Mouse (Mus musculus) kidney, adult 11 months (tissue): ENCODE measurements around the gene Cdkal1.

Source experiments
- DNase-seq: peaks from one replicate; pipeline ENCODE4 v3.0.0; 2022

The Cdkal1 gene

DNA sequence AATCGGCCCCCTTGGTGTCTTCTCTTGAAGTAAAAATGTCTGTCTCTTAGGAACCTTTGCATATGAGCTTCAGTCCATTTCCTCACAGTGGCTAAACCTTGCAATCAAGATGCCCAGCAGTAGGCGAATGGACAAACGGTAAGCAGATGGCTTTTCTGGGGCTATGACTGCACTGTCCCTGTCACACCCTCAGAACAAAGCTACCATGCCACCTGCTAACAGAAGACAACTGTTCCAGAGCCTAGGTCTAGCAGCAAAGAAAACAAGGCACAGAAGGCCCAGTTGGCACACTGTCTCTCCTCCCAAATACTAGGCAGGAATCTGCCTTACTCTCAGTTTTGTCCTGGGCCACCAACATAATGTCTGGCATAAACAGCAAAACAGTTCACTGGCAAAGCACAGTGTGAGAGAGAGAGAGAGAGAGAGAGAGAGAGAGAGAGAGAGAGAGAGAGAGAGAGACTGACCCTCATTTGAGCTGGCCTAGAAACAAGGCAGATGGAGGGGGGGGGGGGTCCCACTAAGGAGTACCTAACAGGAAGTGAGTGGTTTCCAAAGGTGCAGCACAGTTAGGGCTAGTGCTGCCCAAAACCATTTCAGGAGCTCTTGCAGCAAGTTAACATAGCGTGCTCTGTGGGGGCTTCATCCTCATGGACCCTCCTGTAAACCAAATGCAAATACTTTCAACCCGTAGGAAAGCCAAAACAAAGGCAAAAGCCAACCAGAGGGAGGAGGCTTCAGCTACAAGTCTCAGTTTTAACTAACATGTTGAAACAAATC lies 95.6 kb downstream of the Cdkal1 start:
- DNase-seq: no peak

DNA sequence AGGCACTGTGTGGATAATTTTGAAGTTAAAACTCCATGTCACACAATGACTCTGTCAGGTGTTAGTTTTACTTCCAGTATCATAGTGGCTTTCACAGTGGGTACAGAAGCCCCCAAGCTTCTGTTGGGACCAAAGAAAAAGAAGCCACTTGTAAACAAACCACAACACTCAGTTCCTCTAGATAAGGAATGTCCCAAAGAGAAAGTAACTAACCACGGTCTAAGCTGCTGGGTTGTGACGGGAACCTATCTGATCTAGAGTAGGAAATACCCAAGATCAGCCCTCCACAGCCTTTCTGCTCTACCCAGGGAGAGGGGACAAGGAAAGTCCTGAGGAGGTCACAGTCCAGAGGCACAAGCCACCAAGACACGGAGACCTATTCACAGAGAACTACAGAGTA lies 99.4 kb downstream of the Cdkal1 start:
- DNase-seq: no peak

DNA sequence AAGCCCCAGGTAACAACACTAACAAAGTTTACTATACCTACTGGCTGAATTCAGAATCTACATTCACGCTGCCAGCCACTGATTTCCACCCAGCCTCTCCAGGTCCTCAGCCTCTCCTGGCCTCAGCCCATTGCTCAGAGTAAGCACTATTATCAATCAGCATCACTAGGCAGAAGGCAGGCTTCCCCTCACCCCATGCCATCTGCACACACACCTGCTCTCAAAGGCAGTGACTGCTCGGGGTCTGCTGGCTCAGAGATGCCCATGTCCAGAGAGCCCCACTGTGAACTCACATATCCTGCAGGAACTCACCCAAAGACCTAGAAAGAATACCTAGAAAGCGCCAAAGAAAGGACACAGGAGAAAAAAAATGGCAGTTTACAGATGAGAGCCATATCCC lies 102.2 kb downstream of the Cdkal1 start:
- DNase-seq: no peak

DNA sequence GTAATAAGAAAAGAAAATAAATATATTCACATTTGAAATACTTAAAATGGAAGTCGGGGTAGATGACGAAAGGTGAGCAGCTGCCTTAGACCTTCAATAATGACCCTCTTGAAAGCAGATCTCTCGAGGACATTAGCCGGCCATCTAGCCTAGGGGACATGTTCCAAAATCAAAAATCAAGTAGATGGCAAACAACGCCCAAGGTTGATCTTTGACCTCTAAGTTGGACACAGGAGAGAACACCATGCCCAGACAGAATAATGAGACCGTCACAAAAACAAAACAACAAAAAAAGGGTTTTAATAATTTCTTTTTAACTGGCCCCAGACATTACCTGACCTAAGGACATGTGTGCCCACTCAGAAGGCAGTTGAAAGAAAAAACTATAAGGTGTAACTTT lies 103.4 kb downstream of the Cdkal1 start:
- DNase-seq: no peak

DNA sequence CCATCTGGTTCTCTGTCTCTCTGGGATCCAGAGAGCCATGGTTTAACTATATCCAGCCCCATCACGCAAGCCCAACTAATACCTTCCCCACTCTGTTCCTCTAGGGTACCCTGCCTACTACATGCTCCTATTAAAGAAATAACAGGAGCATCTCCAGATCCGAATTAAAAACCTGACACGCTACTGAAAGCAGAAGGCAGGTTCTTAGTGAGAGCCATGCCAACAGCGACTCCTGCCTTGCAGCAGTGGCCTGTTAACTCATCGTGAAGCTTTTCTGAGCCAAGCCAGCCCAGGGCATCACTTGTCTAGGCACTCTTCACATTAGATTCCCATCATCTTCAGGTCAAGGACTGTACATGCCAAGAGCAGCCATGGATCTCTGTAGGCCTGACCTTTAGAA lies 104.3 kb downstream of the Cdkal1 start:
- DNase-seq: no peak

DNA sequence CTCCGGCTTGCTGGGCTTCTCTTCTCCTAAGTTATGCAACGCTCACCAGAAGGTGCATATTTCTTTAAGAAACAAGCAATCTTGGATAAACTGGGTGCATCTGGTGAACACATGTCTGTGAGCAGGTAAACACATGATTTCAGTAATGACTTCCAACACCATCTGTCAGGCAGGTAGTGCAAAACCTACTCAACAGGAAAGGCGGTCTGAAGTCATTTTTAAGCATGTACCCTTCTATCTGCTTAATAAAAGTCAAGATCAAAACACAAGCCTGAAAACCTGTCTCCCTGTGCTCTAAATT lies 108.2 kb downstream of the Cdkal1 start:
- DNase-seq: no peak

DNA sequence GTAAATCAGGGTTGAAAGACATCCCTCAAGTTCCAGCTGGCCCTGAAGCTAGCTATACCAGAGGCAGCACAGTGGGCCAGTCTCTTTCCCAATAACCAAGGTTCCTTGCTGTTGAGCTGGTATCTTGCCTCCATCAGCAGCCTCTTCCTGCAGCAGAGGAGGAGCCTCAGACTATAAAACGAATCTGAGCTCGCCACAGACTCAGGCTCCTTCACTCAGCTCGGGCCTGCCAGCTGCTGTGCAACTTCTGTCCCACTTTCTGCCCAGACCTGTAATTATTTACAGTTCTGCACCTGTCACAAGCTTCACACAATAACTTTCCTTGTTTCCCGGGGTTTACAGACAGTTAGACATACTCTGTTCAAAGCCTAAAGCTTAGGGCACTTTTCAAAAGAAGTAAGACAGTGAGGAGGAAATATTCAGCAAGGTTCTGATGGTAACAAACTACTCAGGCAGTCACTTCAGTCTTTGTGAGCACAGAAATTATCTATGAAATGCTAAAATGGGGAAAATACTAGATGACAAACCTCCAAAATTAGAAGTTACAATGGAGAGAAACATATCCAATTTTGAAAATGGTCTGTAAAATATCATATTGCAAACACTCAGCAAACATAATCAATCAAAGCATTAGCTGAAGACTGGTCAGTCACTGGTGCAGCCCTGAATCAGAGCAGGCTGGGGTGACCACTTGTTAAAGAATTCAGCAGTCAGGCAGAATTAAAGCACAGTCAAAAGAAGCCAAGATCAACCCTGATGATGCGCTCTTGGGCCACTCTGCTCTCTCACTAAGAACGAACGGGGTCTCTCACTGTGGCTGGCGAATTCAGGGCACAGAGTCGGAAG lies 108.8 kb downstream of the Cdkal1 start:
- no peak for DNase-seq

DNA sequence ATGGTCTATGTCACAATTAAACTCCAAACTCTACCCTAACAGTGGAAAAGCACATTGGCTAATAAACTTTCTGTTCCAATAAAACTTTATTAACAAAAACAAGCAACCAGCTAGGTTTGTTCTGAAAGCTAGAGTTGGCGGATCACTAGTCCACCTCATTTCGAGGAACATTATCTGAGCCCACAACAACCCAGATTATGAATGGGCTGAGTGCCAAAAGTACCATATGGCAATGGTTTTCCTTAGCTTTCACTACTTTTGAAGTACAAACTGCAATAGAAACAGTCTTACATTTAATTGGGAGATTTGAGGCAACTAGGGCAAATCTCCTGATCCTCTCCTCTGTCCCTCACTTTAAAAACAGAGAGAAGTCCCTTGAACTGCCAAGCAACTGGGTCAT lies 110.4 kb downstream of the Cdkal1 start:
- no peak for DNase-seq

DNA sequence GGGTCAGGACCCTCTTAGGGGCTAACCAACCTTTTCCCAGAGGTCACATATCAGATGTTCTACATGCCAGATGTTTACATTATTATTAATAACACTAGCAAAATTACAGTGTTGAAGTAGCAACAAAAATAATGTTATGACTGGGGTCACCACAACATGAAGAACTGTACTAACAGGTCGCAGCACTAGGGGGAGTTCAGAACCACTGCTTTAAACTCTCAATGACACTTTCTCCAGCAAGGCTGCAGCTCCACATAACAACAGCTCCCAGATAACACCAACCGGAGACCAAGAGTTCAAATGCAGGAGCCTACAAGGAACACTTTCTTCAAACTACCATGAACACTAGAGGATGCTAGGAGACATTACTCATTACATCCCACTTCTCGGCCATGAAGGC lies 111.3 kb downstream of the Cdkal1 start:
- no peak for DNase-seq

DNA sequence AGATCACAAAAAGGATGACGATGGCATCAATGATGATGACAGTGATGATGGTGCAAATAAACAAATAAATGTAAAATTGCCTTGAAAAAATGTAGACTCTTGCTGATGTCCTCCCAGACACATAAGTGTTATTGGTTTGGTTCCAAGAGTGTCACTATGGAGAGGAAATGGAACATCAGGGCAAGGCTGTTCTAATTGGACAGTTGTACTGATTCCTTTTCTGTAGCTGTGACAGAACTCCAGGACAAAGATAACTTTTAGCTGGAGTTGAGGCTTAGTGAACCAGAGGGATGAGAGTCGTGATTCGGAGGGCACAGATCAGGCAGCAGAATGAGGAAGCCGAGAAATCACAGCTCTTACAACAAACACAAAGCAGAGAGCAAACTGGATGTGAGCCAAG lies 111.7 kb downstream of the Cdkal1 start:
- DNase-seq: no peak

DNA sequence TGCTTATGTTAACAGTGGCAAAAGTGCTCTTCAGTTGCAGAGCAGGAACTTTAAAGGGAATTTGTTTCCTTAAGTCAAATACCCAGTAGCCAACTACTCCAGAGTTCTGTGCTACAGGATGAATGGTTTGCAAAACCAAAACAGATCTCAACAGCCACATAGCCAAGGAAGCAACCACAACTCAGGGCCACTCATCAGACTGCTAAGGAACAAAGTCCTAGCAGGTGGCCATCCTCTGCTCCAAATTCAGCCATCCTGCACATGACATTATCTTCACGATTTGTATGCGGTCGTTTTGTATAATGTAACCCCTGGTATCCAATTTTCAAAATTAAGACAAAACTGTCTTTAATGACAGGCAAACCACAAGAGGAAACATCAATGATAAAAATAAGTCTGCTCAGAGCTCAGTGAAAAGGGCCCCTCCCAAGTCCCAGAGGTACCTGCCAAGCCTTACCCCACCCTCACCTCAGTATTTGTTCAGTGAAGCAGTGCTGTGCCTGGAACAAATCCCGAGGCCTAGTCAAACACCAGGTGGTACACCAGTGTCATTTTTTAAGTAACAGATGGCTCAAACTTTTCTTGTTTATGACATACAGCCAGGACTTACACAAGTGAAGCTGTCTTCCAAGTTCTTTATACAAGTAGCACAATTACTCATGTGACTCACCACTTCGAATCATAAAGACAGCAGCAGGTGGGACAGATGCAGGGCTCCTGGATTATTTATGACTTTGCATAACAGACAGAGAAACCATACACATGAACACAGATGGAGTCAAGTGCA lies 117.6 kb downstream of the Cdkal1 start:
- no peak for DNase-seq

DNA sequence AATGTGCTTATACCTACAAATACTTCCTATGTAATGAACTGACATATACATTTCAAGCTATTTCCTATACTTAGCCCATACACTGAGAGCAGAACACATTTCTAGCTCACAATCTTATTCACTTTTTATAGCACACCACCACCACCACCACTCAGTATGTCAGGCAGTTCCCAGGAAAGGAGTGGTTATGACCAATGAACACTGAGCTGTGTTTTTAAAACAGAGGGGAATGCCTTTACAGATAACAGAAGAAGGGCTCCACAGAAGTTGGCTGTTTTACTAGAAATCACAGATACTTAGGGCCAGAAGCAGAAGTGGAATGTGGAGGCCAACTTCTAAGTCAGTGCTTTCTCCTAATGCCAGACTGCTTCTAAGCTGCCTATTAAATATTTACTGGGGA lies 121.0 kb downstream of the Cdkal1 start:
- no peak for DNase-seq

DNA sequence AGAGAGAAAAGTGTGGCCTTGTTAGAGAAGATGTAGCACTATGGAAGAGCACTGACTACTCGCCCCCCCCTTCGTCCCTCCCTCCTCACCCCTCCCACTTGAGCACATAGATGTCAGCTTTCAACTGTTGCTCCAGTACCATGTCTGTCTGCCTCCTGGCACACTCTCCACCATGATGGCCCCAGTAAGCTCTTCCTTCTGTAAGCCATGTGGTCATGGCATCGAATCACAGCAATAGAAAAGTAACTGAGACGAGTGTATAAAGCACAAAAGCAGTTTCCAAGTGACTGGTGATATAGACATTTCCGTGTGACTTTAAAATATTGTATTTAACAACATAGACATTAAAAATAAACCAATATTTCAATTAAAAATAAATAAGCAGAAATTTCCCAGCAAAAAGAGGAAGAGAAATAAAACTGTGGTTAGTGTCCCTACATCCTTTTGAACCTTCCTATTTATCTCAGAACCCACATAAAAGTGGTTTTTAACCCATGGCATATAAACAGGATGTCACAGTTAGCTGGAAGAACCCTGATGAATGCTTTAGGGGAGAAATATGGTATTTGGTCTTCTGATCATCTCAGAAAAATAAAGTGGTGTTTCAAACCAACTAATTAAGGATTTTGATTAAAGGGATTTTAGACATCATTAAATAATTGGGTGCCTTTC lies 129.2 kb downstream of the Cdkal1 start:
- DNase-seq: no peak

DNA sequence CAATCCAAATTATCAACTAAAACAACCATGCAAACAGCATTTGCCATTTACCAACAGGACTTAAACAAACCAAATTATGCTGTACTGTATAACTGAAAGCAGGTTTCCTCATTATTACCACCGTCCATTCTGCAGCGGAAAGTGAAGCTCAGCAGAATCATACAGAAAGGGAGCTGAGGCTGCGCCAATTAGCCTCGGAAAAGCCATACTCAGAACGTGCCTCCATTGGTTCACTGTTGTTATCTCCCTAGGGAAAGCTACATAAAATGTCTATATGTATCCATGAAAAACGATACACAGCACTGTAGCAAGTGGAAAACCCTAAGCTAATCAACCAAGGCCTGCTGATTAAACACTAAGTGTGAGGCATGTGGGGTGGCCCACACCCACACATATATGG lies 130.6 kb downstream of the Cdkal1 start:
- no peak for DNase-seq

DNA sequence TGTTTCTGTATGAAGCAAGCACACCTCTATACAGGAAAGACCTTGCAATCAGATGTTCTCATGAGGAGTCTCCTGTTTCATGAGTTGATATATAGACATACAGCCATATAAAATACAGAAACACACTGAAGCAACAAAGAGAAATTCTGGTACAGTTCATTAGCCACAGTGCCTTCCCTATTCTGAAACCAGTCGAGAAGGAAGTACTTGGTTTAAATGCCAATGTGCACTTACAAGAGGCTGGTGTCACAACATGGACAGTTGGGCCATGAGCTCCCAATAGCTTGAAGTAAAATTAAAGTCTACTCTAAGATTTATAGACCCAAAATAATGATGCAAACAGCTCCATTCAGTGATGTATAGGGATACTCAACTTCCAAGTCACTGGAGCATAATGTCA lies 132.3 kb downstream of the Cdkal1 start:
- DNase-seq: no peak

DNA sequence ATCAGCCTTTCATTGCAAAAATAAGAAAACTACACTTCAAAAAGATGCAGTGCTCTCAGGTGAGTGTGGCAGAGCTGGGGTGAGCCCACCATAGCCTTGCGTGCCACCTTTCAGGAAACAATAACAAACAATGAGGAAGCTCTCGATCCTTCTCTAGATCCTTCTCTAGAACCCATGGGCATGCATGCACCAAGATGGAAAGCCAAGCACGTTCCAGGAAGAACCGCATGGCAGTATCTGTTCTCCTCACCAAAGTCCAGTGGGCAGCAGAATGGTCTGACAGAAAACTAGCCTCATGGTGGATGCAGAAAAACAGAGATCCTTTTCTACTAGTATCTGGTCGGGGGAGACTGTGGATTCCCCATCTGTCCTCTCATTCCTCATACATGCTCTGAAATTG lies 134.3 kb downstream of the Cdkal1 start:
- no peak for DNase-seq

DNA sequence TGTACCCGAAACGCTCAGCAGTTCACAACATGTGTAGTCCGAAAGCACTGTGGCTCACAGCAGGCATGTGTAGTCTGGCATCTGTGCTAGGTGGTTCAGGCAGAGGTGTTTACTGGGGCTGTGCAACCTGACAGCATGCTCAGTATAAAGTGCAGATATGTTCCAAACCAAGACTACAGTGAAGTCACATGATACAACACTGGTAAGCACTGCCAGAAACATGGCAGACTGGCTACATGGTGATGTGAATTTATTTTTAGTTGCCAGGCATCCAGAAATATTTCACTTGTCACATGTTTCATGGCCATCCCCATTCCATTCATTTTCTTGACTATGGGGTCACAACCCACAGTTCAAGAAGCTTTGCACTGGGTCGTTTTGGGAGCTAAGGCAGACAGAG lies 138.9 kb downstream of the Cdkal1 start:
- DNase-seq: no peak

DNA sequence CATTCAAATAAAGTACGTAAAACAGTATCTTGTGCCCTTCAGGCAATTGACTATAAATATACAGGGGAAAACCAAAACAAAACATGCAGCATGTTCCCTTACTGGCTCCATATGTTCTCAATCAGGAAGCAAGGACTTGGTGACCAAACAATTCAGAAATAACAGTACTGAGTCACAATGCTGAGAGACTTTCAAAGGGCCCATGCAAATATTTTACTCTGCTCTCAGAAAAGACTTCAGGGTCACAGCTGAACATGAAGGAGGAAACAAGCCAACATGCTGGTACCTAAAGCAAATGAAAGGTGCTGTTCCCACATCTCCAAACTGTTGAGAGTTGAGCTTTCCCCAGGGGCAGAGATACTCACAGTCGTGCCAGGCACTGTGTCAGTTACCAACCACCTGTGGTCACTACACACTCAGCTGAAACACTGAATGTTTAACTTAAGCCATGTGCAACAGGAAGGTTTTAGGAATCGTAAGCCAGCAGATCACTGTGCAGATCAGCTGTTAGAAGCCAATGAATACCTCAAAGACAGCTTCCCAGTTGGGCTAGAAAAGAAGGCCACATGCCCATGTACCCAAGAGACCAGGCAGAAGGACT lies 140.1 kb downstream of the Cdkal1 start:
- DNase-seq: no peak

DNA sequence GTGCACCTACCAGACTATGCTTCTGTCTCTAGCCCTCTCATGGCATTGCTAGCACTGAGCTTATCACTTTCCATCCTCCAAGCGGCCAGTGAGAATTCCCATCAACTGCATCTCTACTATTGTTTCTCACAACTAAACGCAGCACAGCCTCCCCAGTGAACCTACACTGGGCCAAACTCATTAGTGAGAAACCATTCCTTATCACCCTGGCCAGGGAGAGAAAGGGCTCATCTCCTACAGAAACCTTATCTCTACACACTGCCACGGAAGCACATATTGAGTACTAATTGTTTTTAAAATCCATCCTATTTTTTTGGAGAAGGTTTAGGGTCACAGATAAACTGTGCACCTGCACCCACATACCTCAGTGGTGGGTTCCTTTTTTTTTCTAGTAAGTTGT lies 147.9 kb downstream of the Cdkal1 start:
- no peak for DNase-seq

DNA sequence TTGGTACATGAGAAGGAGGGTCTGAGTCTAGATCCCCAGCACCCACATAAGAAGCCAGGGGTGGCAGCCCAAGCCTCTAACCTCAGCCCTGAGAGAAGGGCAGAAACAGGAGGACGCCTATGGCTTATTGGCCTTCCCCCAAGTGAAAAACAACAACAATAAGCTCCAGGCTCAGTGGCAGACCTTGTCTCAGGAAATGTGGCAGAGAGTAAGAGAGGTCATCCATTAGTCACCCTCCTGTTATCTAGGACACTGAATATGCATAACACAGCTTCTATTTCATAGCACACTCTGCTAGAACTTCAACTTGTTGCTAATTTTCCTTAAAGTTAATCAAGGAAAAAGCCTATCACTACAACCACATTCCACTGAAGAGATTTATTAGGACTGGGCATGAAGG lies 154.1 kb downstream of the Cdkal1 start:
- DNase-seq: no peak

DNA sequence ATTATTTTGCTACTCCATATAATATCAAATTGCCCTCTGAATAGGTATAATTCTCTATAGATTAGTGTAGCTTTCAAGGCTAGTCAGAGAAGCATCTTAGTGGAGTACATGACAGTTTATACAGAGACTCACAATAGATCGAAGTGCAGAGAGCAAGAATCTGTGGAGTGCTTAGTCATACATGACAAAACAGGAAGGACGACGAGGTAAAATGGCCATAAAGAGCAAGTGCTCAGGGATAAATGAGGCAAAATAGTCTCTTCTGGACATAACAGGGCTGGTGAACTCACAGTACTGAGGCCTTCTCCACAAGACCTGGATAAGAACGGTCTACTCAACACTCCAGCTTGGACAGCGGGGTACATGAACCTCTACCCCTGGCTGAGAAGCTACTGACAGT lies 155.6 kb downstream of the Cdkal1 start:
- no peak for DNase-seq

DNA sequence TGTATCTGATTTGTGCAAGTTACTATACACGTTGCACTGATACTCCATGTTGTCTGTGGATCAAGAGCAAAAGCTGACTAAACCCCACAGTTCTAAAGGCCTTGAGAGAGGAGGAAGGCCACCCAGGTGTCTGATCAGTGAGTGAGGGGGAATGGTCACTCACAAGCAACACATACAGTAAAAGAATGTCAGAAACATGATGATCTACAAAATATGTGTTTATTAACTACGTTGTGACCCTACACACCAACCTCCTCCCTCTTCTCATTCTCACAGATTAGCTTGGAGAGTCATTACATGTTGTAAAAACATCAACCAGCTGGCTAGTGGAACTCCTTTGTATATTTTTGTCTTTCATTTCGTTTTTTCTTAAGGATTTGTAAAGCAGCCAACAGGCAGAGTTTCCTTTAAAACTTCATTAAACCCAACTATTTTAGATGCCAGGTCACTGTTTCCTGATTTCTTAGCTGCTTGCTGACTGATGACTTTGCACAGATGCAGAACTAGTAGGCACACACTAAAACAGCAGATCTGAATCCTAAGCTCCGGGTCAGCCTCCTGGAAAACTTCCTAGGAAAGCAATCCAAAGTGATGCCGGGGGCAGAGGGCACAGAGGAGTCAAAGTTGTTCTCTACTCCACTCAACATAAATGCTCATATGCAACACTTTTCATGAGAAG lies 157.0 kb downstream of the Cdkal1 start:
- peak; percentile 12 for DNase-seq
